Mouse (Mus musculus): Measurements from ENCODE around the gene Cnpy3.

Gene Cnpy3

DNA sequence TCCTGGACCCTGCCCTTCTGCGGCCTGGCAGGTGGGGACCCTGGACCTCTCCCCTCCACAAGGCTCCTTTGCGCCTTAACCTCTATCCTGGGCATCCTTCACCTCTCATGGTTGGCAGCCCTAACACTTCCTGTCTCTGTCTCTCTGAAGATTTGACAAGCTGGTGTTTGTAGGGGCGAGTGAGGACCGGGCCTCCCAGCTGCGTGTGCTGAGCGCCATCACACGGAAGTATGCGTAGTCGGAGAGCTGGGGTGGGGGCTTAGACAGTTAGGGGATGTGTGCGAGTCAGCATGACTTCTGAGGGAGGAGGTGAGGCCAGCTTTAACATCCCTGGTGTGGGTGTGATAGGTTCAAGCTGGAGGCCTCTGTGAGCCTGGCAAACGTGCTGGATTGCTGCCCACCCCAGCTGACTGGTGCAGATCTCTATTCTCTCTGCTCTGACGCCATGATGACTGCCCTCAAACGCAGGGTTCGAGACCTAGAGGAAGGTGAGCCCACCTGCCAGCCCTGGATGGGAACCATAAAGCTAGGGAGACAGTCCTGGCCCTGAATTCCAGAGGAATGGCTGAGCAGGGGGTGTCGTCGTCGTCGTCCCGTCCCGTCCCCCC is 27.4 kb downstream of the Cnpy3 start:
- peak in 1 of 2 experiments; percentile 27 for DNase-seq (ENCODE audit: inconsistent age in 2 of 2, low spot score in 1 of 2)

GRCm38 (mm10) chr17:46721077-46721476 is 30.9 kb downstream of the Cnpy3 start:
- DNase-seq (ENCODE audit: inconsistent age in 2 of 2, low spot score in 1 of 2) = peak in 1 of 2 experiments; percentile 68

GRCm38 (mm10) chr17:46714756-46715481 is 37.1 kb downstream of the Cnpy3 start:
- peak in 1 of 2 experiments; percentile 65 for DNase-seq (ENCODE audit: inconsistent age in 2 of 2, low spot score in 1 of 2)

- no peak for DNase-seq (ENCODE audit: inconsistent age in 2 of 2, low spot score in 1 of 2)
Observed at GRCm38 (mm10) chr17:46713849-46714248, 38.2 kb downstream of the Cnpy3 start.

- DNase-seq (ENCODE audit: inconsistent age in 2 of 2, low spot score in 1 of 2) = no peak
Observed at GRCm38 (mm10) chr17:46712442-46712841, 39.6 kb downstream of the Cnpy3 start.

- DNase-seq (ENCODE audit: inconsistent age in 2 of 2, low spot score in 1 of 2) = peak; percentile 67 to 90
Observed at GRCm38 (mm10) chr17:46711612-46712271, 40.3 kb downstream of the Cnpy3 start.

DNA sequence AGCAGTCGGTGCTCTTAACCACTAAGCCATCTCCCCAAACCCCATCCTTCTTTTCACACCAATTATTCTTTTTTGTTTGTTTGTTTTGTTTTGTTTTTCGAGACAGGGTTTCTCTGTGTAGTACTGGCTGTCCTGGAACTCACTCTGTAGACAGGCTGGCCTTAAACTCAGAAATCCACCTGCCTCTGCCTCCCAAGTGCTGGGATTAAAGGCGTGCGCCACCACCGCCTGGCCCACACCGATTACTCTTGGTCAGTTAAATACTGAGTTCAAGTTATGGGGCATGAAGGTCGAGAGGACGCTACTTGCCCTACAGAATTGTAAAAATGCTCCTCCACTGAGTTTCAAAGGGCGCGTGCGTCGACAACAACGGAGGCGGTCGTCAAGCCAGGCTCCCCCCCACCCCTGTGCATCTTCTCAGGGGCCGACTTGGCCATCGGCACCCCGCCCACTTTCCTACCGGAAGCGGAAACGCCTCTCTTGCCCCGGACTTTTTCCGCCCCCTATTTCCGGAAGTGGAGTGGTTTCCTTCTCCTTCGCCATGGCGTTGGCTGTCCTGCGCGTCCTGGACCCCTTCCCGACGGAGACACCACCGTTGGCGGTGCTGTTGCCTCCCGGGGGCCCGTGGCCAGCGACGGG is 40.9 kb downstream of the Cnpy3 start, which contains the start of gene Pex6:
Gene Pex6 (plus strand): TSS at position 505 of the 639 bp plus-strand sequence.
- DNase-seq (ENCODE audit: inconsistent age in 2 of 2, low spot score in 1 of 2) = peak; percentile 93 to 97

DNA sequence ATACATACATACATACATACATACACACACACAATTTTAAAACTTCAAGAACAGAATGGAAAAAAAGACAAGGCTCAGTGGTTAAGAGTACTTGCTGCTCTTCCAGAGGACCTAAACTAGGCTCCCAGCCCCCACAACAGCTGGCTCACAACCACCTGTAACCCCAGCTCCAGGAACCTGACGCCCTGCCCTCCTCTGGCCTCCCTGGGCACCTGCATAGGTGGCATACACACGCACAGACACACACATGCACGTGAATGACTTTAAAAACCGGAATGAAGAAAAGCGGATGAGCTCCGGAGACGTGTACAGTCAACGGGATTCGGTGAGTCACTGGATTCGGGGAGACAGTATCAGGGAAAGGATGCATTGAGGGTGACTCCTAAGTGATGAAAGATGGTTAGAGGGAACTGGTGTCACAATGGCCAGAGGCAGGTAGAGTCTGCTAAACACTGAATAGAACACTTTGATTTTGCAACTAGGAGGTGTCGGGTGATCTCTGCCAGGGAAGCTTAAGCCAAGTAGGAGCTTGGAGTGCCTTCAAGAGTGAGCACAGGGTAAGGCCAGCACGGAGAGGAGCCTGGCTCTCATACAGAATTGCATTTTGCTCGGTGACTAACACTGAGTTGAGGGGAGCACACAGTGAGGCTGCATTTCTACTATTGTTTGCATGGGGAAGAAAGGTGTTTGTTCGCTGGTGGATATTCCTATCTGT is 45.5 kb downstream of the Cnpy3 start:
- no peak for DNase-seq (ENCODE audit: inconsistent age in 2 of 2, low spot score in 1 of 2)

DNA sequence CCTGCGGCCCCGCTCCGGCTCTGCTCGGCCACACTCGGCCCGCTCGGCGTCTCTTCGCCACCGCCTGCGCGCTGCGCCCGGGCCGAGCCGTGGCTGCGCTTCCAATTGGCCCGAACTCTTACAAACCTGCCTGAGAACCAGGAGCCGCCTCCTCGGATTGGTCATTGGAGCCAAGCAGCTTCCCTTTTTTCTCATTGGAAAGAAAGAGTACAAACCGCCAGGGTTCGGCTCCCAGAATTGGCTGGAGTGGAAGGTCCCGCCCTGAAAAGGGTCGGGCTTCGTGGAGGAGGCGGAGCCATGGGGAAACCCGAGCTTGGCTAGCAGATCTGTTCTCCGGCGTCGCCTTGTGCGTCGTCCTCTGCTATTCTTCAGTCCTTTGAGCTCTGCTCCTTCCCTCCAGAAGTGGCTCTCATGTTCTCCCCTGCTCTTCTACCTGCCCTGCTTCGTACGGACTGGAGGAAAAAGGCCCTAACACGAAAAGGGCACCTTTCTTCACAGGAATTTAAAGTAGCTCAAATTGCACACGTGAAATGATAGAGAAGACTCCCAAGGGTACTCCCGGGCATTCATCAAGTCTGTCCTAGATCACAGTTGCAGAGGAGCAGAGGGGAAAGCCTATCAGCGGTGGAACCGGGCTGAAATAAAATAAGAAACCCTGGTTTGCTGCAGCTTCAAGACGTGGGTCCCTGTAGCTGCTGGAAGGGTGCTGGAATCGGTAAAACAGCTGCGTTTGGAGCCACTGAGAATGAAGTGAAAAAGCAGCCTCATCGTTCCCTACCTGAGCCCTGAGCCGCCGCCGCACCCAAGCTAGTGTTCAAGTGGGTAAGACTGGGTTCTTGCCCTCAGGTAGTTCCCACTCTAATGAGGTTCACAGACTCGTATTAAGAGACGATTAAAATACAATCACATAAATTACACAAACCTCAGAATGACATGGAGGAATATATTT is 46.9 kb downstream of the Cnpy3 start, which contains the start of gene Ppp2r5d:
Gene Ppp2r5d (minus strand): TSS at position 225 of the 949 bp plus-strand sequence.
- peak; percentile 97 to 99 for DNase-seq (ENCODE audit: inconsistent age in 2 of 2, low spot score in 1 of 2)

DNA sequence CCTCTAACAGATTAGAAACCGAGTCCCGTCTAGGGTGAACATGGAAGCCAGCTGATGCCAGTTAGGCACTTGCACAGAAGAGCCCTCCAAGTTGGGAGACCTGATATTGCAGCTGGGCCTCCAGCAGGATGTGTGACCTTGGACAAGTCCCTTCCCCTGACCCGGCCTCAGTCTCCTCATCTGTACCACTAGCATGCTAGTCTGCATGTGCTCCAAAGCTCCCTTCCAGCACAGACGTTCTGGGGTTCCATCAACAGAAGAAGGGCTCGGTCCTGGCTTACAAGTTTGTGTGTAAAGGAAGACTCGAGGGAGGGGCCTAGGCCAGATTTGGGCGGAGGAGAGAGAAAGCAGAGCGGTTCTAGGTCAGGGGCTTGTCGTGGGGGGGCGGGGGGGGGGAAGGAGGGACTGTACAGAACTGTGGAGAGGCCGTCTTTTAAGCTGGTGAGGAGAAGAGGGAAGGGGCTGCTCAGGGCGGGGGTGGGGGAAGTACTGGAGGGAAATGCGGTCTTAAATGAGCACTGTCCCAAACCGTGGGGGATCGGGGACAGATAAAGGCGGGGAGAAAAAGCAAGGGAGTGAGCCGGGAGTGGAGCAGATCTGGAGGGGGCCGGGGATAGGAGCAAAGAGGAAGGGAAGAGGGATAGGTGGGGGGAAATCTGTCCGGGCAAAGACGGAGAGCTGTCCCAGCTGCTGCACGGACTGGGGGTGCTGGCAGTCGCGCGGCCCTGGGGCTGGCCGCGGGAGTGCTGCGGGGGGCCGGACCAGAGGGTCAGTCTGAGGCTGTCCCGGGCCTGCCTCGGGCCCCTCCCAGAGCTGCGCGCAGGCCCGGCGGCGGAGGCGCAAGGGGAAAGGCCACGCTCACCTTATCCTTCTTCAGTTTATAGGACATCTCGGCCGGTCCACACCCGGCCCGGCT is 47.8 kb downstream of the Cnpy3 start:
- no peak for DNase-seq (ENCODE audit: inconsistent age in 2 of 2, low spot score in 1 of 2)

- no peak for DNase-seq (ENCODE audit: inconsistent age in 2 of 2, low spot score in 1 of 2)
Observed at GRCm38 (mm10) chr17:46702506-46702905, 49.5 kb downstream of the Cnpy3 start.

- no peak for DNase-seq (ENCODE audit: inconsistent age in 2 of 2, low spot score in 1 of 2)
Observed at GRCm38 (mm10) chr17:46702100-46702499, 49.9 kb downstream of the Cnpy3 start.

GRCm38 (mm10) chr17:46701489-46701888 is 50.5 kb downstream of the Cnpy3 start:
- DNase-seq (ENCODE audit: inconsistent age in 2 of 2, low spot score in 1 of 2) = no peak

DNA sequence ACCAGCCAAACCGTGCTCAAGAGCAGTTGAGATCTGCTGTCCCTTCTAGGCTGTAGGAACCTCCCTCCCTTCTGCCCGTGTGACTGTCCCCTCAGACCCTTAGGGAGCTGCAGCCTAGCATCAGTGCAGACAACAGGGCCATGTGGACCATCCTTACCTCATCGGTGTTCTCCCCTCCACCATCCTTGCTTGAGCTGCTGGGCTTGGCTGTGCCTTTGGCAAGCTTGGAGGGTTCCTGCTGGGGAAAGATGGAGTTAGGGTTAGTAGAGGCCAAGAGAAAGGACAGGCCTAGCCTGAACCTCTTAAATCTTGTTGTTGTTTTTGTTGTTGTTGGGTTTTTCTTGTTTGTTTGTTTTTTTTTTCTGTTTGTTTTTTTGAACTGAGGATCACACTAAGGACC is 52.1 kb downstream of the Cnpy3 start:
- DNase-seq (ENCODE audit: inconsistent age in 2 of 2, low spot score in 1 of 2) = no peak

- DNase-seq (ENCODE audit: inconsistent age in 2 of 2, low spot score in 1 of 2) = no peak
Observed at GRCm38 (mm10) chr17:46699245-46699644, 52.8 kb downstream of the Cnpy3 start.

DNA sequence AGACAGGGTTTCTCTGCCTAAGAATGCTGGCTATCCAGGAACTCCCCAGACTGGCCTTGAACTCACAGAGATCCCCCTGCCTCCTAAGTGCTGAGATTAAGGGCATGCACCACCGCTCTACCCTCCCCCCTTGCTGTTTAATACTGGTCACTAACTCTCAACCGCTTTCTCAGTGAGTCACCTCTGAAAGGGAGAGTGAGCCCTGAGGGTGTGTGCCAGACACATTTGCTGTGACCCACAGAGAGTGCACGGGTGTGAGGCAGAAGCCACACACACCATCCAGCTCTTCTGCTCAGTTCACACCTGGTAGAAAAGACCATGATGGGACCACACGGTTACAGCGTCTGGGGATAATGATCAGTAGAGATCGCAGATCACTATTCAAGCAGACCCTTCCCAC is 53.5 kb downstream of the Cnpy3 start:
- no peak for DNase-seq (ENCODE audit: inconsistent age in 2 of 2, low spot score in 1 of 2)

- no peak for DNase-seq (ENCODE audit: inconsistent age in 2 of 2, low spot score in 1 of 2)
Observed at GRCm38 (mm10) chr17:46694517-46695063, 57.4 kb downstream of the Cnpy3 start.

GRCm38 (mm10) chr17:46691390-46691789 is 60.6 kb downstream of the Cnpy3 start:
- no peak for DNase-seq (ENCODE audit: inconsistent age in 2 of 2, low spot score in 1 of 2)
